Mouse (Mus musculus) testis, adult 2 months (tissue): Measurements from ENCODE around the gene Gm44790.

Source experiments
- CTCF ChIP-seq: fragments of 200-500 bp; IDR thresholded peaks from 2 replicates; pipeline ENCODE4 v1.5.1; 2012; ENCODE audit warnings: low read depth, mild to moderate bottlenecking, inconsistent platforms, low read length, moderate library complexity; ENCODE audit not compliant: control insufficient read depth, insufficient read depth, insufficient replicate concordance
- POLR2A ChIP-seq: fragments of 200-500 bp; IDR thresholded peaks from 2 replicates; pipeline ENCODE4 v1.6.1; 2012; ENCODE audit warnings: low read depth, mild to moderate bottlenecking, inconsistent platforms, low read length, moderate library complexity; ENCODE audit not compliant: control insufficient read depth

- TF ChIP-seq POLR2A (no peak), CTCF (no peak)
Measured at GRCm38 (mm10) chr6:86402681-86403607, 23.5 kb upstream of the Gm44790 start.
